In genomic region chr12:73096177-73096576, GRCm38 (mm10) we compare ENCODE assay signal across 3 mouse cellular contexts. TPM values are rescaled to one million over a fixed set of nuclear protein-coding genes. Genes with fewer than 3 reads are reported as not detected.
"Had no signal": no experiment of that assay in that cellular context is flagged by ENCODE, and none has a peak within 500 bp of the region (broad histone marks: within the 10 kb centered on the region; RNA-seq: fewer than 3 reads in every experiment).

No protein-coding gene starts in this region.

RNA-seq across cellular contexts. Expression of gene Six4, which starts 17.1 kb away (rescaled TPM):
- total RNA-seq: common myeloid progenitor, adult 5-6 weeks; granulocyte monocyte progenitor cell, adult 5-6 weeks had no signal

RNA-seq across cellular contexts. Expression of gene Six1, which starts 42.5 kb away (rescaled TPM):
- total RNA-seq: granulocyte monocyte progenitor cell, adult 5-6 weeks had no signal
- polyA plus RNA-seq: erythroblast, embryonic 14.5 days had no signal
